Mouse (Mus musculus) liver, embryonic 12.5 days (tissue): ENCODE data around the gene Phldb1. TPM values are rescaled to one million over a fixed set of nuclear protein-coding genes. Genes with fewer than 3 reads are reported as not detected.
A peak's percentile ranks its signal among the peaks of the same experiment; 100 is the strongest.

Source experiments
- ATAC-seq: fragments of 200-750 bp; cut with Nextera tagmentation; 2 replicates; pipeline ENCODE4 v1.8.0; 2017; ENCODE audit warnings: moderate number of reproducible peaks, mild to moderate bottlenecking, moderate library complexity
- H3K27ac ChIP-seq: fragments of 300-500 bp; sonication (generic); 2 replicates; pipeline ENCODE4 v1.5.1; 2016; ENCODE audit warnings: mild to moderate bottlenecking
- H3K27me3 ChIP-seq: fragments of 300-500 bp; sonication (generic); replicated peaks from 2 replicates; pipeline ENCODE4 v1.6.1; 2016; ENCODE audit warnings: mild to moderate bottlenecking, moderate library complexity
- H3K36me3 ChIP-seq: fragments of 300-500 bp; sonication (generic); 2 replicates; pipeline ENCODE4 v1.6.1; 2016; ENCODE audit warnings: mild to moderate bottlenecking, moderate library complexity
- H3K4me1 ChIP-seq: fragments of 300-500 bp; sonication (generic); 2 replicates; pipeline ENCODE4 v1.6.1; 2016
- H3K4me2 ChIP-seq: fragments of 300-500 bp; sonication (generic); 2 replicates; pipeline ENCODE4 v1.6.1; 2016; ENCODE audit warnings: mild to moderate bottlenecking, moderate library complexity
- H3K4me3 ChIP-seq: fragments of 300-500 bp; sonication (generic); 2 replicates; pipeline ENCODE4 v1.5.1; 2016; ENCODE audit warnings: mild to moderate bottlenecking, moderate library complexity
- H3K9ac ChIP-seq: fragments of 300-500 bp; sonication (generic); 2 replicates; pipeline ENCODE4 v1.6.1; 2016; ENCODE audit warnings: mild to moderate bottlenecking, moderate library complexity
- H3K9me3 ChIP-seq: fragments of 300-500 bp; sonication (generic); replicated peaks from 2 replicates; pipeline ENCODE4 v1.6.1; 2016; ENCODE audit warnings: mild to moderate bottlenecking, moderate library complexity
- WGBS: fragments of 180-500 bp; shearing (Covaris S2); methylation state at CpG from one replicate; pipeline ENCODE4 v1.1.7; 2016; ENCODE audit not compliant: insufficient replicate concordance; 5-methylcytosine and 5-hydroxymethylcytosine counted together
- polyA plus RNA-seq: library from polyadenylated mRNA; unstranded; fragments of >200 nt; fragmentation: Nextera tagmentation; extraction: Ambion mirVana; gene quantifications from 2 replicates; pipeline ENCODE4 v1.2.1, GENCODE M21; 2016

The Phldb1 gene
- polyA plus RNA-seq, 1 experiment from 2014 or later, result 5.2 TPM

DNA sequence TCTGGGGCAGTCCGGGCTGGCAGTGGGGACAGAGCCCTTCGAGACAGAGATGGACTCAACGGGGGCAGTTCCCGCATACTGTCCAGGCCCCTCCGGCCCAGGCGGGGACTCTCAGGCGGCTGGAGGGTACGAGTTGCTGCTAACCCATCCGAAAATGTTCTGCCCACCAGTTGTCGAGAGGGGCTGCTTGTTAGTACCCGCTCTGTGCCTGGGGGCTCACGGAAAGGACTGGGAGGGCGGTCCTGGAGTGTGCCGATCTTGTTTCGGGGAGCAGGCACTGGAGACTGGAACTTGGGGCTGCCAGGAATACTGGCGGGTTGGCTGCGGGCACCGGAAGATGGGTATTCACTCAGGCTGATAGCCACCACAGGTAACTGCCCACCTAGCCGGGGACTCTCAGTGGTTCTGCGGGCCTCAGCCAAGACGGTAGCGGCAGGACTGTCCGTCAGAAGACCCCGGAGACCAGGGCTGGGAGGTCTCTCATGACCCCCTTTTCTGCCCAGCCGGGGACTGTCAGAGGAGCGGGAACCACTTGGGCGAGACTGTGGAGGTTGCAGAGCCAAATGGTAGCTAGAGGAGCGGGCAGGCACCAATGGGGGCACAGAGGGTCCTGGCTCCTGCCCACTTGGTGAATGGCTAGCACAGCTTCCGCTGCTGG is 19.2 kb downstream of the Phldb1 start:
- ATAC-seq, result no peak
- Histone ChIP-seq H3K27ac (no peak overlapping the region), H3K27me3 (peaks cover 12% of the 10 kb centered on the region)

DNA sequence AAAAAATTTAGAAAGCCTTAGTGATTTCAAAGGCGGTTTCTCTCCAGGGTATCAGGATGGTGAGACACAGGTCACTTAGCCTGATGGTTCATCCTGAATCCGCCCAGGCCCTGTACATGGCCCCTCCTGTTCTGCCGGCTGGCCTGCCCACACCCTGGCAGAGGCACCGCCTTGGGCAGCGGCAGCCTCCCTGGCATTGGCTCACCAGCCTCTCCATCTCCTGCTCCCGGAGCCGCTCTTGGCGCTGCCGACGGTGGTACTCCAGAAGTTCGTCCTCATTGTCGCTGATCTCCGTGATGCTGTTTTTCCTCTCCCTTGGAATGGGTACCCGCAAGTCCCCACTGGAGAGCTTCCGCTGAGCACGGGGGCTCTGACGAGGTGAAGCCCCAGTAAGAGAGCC is 19.9 kb downstream of the Phldb1 start:
- H3K4me3 ChIP-seq, result no peak overlapping the region
- 85% methylated on average over 17 of the region's 17 CpGs for WGBS
- H3K9me3 ChIP-seq, result no peaks in the 10 kb centered on the region
- no peak overlapping the region for H3K9ac ChIP-seq
- peaks cover 16% of the 10 kb centered on the region; the same call in 1 of the 2 replicates for H3K36me3 ChIP-seq
- no peak for ATAC-seq
- H3K27me3 ChIP-seq, result peaks cover 5% of the 10 kb centered on the region; the same call in 1 of the 2 replicates
- H3K27ac ChIP-seq, result no peak overlapping the region
- H3K4me2 ChIP-seq, result no peak overlapping the region
- H3K4me1 ChIP-seq, result peaks cover 33% of the 10 kb centered on the region

More for the DNA sequence above, 19.2 kb downstream of the Phldb1 start:
- Histone ChIP-seq H3K9ac (no peak overlapping the region), H3K4me3 (no peak overlapping the region), H3K36me3 (peaks cover 16% of the 10 kb centered on the region; the same call in 1 of the 2 replicates), H3K4me2 (no peak overlapping the region), H3K4me1 (peaks cover 40% of the 10 kb centered on the region), H3K9me3 (no peaks in the 10 kb centered on the region)
- WGBS, result 84% methylated on average over 29 of the region's 29 CpGs

DNA sequence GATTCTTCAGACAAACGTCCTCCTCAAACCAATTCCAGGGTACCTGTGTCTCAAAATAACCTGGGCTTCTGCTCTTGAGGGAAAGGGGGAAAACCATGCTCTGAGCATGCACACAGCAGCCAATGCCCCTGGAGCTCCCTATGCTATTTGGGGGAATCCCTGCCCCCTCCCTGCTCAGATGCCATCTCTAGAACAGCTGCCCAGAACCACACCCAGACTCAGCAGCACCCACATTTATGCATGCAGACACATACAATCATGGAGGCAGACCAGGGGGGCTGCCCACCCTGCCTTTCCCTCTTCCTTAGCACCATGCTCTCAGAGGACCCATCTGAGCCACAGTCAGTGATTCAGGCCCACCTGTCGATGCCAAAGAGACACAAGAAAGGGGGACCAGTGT is 21.4 kb downstream of the Phldb1 start:
- no peak overlapping the region for H3K9ac ChIP-seq
- peaks cover 27% of the 10 kb centered on the region for H3K4me1 ChIP-seq
- ATAC-seq, result no peak
- H3K9me3 ChIP-seq, result no peaks in the 10 kb centered on the region
- no peak overlapping the region for H3K4me2 ChIP-seq
- peaks cover 11% of the 10 kb centered on the region for H3K27me3 ChIP-seq
- H3K27ac ChIP-seq, result no peak overlapping the region
- WGBS, result 56% methylated on average over 2 of the region's 2 CpGs
- no peak overlapping the region for H3K4me3 ChIP-seq
- H3K36me3 ChIP-seq, result peaks cover 16% of the 10 kb centered on the region; the same call in 1 of the 2 replicates

DNA sequence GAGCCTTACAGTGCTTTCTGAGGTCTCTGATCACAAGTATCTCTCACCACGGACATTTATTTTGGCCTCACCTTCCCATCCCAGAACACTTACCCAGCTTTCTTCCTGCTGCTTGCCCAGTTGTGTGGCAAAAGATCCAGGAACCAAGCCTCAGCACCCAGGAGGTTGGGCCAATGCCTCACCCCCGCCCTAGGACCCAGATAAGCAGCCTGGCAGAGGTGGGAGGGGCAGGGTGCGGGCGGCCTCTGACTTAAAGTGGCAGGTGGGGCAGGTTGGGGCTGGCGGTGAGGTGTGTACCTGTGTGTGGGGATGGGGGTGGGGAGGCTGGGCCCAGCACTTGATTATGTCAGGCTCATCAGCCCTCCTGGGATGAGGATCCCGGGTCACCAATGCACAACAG is 21.9 kb downstream of the Phldb1 start:
- no peak for ATAC-seq
- WGBS, result 52% methylated on average over 6 of the region's 6 CpGs
- peaks cover 31% of the 10 kb centered on the region for H3K4me1 ChIP-seq

DNA sequence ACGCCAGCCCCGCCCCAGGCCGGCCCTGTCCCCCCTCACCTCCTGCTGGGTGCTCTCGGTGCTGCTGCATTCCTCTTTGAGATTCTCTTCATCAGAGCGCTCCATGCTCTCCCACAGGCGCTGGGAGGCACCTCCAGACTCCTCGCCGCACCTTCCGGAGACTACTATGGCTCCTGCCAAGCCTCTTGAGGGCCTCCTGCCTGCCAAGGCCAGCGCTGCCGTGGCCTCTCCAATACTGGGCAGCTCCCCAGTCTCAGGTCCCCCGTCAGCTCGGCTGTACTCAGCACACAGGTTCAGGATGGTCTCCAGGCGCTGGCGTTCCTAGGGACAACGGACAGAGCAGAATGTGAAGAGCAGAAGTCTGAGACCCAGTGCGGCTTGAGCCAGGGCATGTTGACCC is 23.4 kb downstream of the Phldb1 start:
- Histone ChIP-seq H3K27me3 (peaks cover 25% of the 10 kb centered on the region), H3K4me3 (no peak overlapping the region), H3K36me3 (peaks cover 16% of the 10 kb centered on the region; the same call in 1 of the 2 replicates), H3K27ac (no peak overlapping the region), H3K4me1 (peaks cover 22% of the 10 kb centered on the region), H3K9me3 (no peaks in the 10 kb centered on the region), H3K4me2 (no peak overlapping the region), H3K9ac (no peak overlapping the region)
- 74% methylated on average over 17 of the region's 17 CpGs for WGBS
- no peak for ATAC-seq

More for the DNA sequence above, 21.9 kb downstream of the Phldb1 start:
- peaks cover 16% of the 10 kb centered on the region; the same call in 1 of the 2 replicates for H3K36me3 ChIP-seq
- H3K9ac ChIP-seq, result no peak overlapping the region
- H3K27me3 ChIP-seq, result peaks cover 16% of the 10 kb centered on the region
- H3K4me2 ChIP-seq, result no peak overlapping the region
- H3K27ac ChIP-seq, result no peak overlapping the region
- no peaks in the 10 kb centered on the region for H3K9me3 ChIP-seq
- H3K4me3 ChIP-seq, result no peak overlapping the region

DNA sequence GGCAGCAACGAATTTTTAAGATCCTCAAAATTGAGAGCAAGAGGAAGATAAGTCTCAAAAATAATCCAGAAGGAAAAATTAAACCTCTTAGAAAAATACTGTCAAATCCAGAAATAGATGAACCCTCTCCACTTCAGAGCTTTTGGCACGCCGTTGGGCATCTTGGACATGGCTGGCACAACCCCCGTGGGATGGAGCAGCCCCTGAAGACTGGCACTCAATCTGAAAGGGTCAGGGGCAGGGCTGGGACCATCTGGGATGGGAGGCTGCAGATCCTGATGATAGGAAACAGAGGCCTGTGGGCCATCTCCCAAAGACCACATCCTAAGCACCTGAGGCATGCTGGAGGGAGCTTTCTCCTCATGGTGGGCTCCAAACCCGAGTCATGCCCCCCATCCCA is 24.8 kb downstream of the Phldb1 start:
- Histone ChIP-seq H3K4me1 (peaks cover 21% of the 10 kb centered on the region), H3K36me3 (0 out of 2 replicates have a peak, but pooled peaks cover 6% of the 10 kb centered on the region), H3K27me3 (peaks cover 34% of the 10 kb centered on the region), H3K27ac (no peak overlapping the region), H3K9me3 (no peaks in the 10 kb centered on the region), H3K4me2 (no peak overlapping the region), H3K9ac (no peak overlapping the region), H3K4me3 (no peak overlapping the region)
- 70% methylated on average over 5 of the region's 5 CpGs for WGBS
- no peak for ATAC-seq

DNA sequence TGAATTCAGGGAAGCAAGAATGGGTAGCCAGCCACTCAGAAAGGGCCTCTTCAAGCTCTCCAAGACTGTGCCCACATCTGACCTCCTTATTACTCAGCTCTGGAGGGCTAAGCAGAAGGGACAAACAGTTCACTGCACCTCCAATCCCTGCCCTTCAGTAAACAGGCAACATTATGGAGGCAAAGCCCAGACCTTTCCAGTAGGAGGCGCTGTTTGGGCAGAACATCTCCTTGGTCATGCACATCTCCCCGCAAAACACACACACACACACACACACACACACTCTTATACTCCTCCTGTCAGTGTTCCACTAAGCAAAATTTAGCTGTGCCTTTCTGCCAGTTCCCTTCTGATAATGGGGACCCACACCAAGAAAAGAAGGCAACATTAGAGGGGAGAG is 25.4 kb downstream of the Phldb1 start:
- no peak for ATAC-seq
- H3K36me3 ChIP-seq, result 0 out of 2 replicates have a peak, but pooled peaks cover 6% of the 10 kb centered on the region
- no peak overlapping the region for H3K4me2 ChIP-seq
- no peak overlapping the region for H3K9ac ChIP-seq
- H3K4me3 ChIP-seq, result no peak overlapping the region
- WGBS, result 34% methylated on average over 2 of the region's 2 CpGs
- H3K27ac ChIP-seq, result no peak overlapping the region
- H3K4me1 ChIP-seq, result peaks cover 21% of the 10 kb centered on the region
- peaks cover 34% of the 10 kb centered on the region for H3K27me3 ChIP-seq
- no peaks in the 10 kb centered on the region for H3K9me3 ChIP-seq

DNA sequence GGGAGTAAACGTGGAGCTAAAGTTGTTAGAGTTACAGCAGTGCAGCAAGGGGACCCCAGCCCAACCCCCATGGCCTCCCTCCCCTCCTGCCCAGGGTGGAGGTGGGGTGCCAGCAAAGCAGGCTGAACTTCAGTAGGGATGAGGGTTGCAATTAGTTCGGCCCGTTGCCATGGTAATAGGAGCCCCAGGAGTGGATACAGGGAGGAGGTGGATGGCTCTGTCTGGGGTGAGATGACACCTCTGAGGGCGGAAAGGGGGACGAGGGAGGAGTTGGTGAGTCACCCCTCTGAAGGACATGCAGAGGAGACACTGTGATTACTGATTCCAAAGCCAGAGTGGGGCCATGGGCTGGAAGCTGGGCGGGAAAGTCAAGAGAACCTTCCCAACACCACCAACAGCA is 26.1 kb downstream of the Phldb1 start:
- Histone ChIP-seq H3K27ac (no peak overlapping the region), H3K27me3 (peaks cover 34% of the 10 kb centered on the region), H3K4me1 (peaks cover 21% of the 10 kb centered on the region), H3K4me2 (peak overlapping the region; percentile 68), H3K9me3 (no peaks in the 10 kb centered on the region), H3K9ac (no peak overlapping the region), H3K36me3 (0 out of 2 replicates have a peak, but pooled peaks cover 6% of the 10 kb centered on the region), H3K4me3 (peak overlapping the region; percentile 42; the same call in 1 of the 2 replicates)
- ATAC-seq, result no peak
- 28% methylated on average over 6 of the region's 6 CpGs for WGBS

DNA sequence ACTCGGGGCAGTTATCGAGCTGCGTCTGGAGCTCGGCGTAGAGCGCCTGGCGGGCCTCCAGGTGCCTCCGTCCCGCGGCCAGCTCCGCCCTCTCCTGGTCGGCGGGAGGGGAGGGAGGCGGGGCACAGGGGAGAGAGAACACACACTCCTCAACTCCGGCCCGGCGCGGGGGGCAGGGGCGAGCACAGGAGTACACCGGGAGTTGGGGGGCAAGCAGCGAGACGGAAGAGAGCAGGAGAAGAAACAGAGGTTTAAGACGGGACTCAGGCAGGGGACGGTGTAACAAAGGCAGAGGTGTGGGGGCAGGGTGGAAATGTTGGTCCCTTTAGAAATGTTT is 26.6 kb downstream of the Phldb1 start:
- ATAC-seq, result peak; percentile 55; the same call in 1 of the 2 replicates
- H3K9ac ChIP-seq, result no peak overlapping the region
- 0 out of 2 replicates have a peak, but pooled peaks cover 6% of the 10 kb centered on the region for H3K36me3 ChIP-seq

DNA sequence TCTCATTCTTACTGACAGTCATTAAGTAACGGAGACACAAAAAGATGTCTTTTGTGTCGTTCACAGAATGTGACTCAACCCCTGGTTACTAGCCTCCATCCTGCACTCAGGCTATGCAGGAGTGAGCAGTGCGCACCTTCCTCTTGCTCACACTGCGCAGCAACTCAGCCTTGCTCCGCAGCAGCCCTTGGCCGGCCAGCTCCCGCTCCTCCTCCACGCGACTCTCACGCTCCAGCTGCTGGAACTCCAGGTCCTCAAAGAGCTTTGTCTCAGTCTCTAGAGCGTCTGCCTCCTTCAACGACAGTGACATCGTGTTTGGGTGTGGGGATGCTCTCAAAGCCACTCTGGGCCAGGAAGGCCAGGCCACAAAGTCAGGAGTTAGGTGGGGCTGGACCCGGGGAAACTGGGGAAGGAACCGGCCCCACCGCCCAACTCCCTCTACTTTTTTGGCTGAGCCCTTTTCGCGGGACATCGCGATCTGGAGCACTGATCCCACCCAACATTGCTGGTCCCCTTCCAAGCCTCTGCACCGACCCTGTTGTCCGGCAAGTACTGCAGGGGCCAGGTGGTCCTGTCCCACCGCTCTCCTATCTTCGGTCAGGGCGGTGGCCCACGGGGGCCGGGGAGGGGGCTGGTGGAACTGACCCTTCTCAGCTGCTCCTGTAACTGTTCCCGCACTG is 27.1 kb downstream of the Phldb1 start:
- H3K27me3 ChIP-seq, result peaks cover 34% of the 10 kb centered on the region
- peaks cover 17% of the 10 kb centered on the region for H3K4me1 ChIP-seq
- H3K4me2 ChIP-seq, result peak overlapping the region; percentile 68
- 32% methylated on average over 28 of the region's 28 CpGs for WGBS
- no peak overlapping the region for H3K9ac ChIP-seq
- H3K9me3 ChIP-seq, result no peaks in the 10 kb centered on the region
- ATAC-seq, result no peak
- 0 out of 2 replicates have a peak, but pooled peaks cover 6% of the 10 kb centered on the region for H3K36me3 ChIP-seq
- no peak overlapping the region for H3K27ac ChIP-seq
- H3K4me3 ChIP-seq, result peak overlapping the region; percentile 42

More for the DNA sequence above, 26.6 kb downstream of the Phldb1 start:
- H3K27me3 ChIP-seq, result peaks cover 34% of the 10 kb centered on the region
- H3K27ac ChIP-seq, result no peak overlapping the region
- peak overlapping the region; percentile 68 for H3K4me2 ChIP-seq
- peak overlapping the region; percentile 42 for H3K4me3 ChIP-seq
- 4% methylated on average over 24 of the region's 24 CpGs for WGBS
- H3K9me3 ChIP-seq, result no peaks in the 10 kb centered on the region
- H3K4me1 ChIP-seq, result peaks cover 21% of the 10 kb centered on the region

DNA sequence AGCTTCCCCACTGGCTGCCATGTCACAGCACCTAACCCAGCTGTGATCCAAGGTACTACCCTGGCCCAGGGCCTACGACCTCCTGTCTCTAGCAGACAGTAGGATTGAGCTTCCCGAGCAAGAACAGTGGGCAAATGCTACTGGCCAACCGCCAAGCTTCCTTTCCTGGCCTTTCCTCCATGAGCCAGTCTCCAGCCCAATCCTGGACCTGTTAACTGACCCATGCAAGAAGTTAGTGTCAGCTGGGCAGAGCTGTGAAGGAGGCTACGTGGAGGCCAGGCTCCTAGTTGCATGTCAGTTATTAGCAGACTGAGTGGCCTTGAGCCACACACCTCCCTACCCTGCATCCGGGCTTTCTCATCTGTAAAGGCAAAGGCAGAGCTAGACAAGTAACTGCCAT is 35.3 kb downstream of the Phldb1 start:
- H3K9me3 ChIP-seq, result no peaks in the 10 kb centered on the region

DNA sequence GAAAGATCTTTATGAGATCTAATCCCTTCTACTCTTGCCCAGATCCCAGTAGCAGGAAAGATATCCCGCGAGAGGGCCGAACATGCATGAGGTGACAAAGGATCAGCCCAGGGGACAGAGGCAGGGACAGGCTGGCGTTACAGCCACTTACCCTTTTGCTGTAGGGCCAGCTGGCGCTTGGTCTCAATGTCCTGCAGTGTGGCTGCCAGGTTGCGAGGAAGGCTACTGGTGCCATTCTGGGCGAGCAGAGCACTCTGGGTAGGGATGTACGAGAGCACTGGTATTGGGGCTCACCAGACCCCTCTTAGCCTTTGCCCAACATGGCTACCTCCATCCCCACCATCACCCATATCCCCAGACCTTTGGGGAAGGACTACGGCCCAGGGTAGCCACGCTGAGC is 35.8 kb downstream of the Phldb1 start:
- Histone ChIP-seq H3K4me3 (no peak overlapping the region), H3K27me3 (no peaks in the 10 kb centered on the region), H3K4me1 (no peaks in the 10 kb centered on the region), H3K9ac (no peak overlapping the region), H3K4me2 (no peak overlapping the region), H3K36me3 (peaks cover 22% of the 10 kb centered on the region), H3K27ac (no peak overlapping the region), H3K9me3 (no peaks in the 10 kb centered on the region)
- WGBS, result 77% methylated on average over 10 of the region's 10 CpGs
- no peak for ATAC-seq

More for the DNA sequence above, 35.3 kb downstream of the Phldb1 start:
- H3K4me3 ChIP-seq, result no peak overlapping the region
- H3K4me2 ChIP-seq, result no peak overlapping the region
- H3K36me3 ChIP-seq, result peaks cover 22% of the 10 kb centered on the region
- no peaks in the 10 kb centered on the region for H3K4me1 ChIP-seq
- H3K27me3 ChIP-seq, result no peaks in the 10 kb centered on the region
- no peak overlapping the region for H3K9ac ChIP-seq
- no peak for ATAC-seq
- 77% methylated on average over 5 of the region's 5 CpGs for WGBS
- no peak overlapping the region for H3K27ac ChIP-seq
